Mouse (Mus musculus) neural tube, embryonic 15.5 days (tissue): ENCODE data around the gene Hist2h3b. TPM values are rescaled to one million over a fixed set of nuclear protein-coding genes. Genes with fewer than 3 reads are reported as not detected.
"Not testable (repeated sequence)": the region's sequence is repeated elsewhere in the genome, so short reads cannot be mapped to it uniquely, and the experiment has no call there.

Experiments used
- ATAC-seq: fragments of 200-750 bp; cut with Nextera tagmentation; 2 replicates; pipeline ENCODE4 v1.8.0; 2017; ENCODE audit warnings: mild to moderate bottlenecking, moderate TSS enrichment, moderate library complexity; ENCODE audit not compliant: low FRiP score
- H3K27ac ChIP-seq: fragments of 300-500 bp; sonication (generic); replicated peaks from 2 replicates; pipeline ENCODE4 v1.5.1; 2015; ENCODE audit warnings: mild to moderate bottlenecking, inconsistent platforms
- H3K27me3 ChIP-seq: fragments of 300-500 bp; sonication (generic); replicated peaks from 2 replicates; pipeline ENCODE4 v1.6.1; 2015; ENCODE audit warnings: inconsistent platforms
- H3K36me3 ChIP-seq: fragments of 300-500 bp; sonication (generic); 2 replicates; pipeline ENCODE4 v1.6.1; 2015; ENCODE audit warnings: inconsistent platforms
- H3K4me1 ChIP-seq: fragments of 300-500 bp; sonication (generic); 2 replicates; pipeline ENCODE4 v1.6.1; 2015; ENCODE audit warnings: inconsistent platforms
- H3K4me2 ChIP-seq: fragments of 300-500 bp; sonication (generic); 2 replicates; pipeline ENCODE4 v1.6.1; 2015; ENCODE audit warnings: inconsistent platforms, mild to moderate bottlenecking, moderate library complexity
- H3K4me3 ChIP-seq: fragments of 300-500 bp; sonication (generic); replicated peaks from 2 replicates; pipeline ENCODE4 v1.5.1; 2015; ENCODE audit warnings: mild to moderate bottlenecking, inconsistent platforms
- H3K9ac ChIP-seq: fragments of 300-500 bp; sonication (generic); replicated peaks from 2 replicates; pipeline ENCODE4 v1.6.1; 2015; ENCODE audit warnings: mild to moderate bottlenecking, inconsistent platforms
- H3K9me3 ChIP-seq: fragments of 300-500 bp; sonication (generic); replicated peaks from 2 replicates; pipeline ENCODE4 v1.6.1; 2016; ENCODE audit warnings: inconsistent platforms
- WGBS: fragments of 180-500 bp; shearing (Covaris S2); methylation state at CpG from one replicate; pipeline ENCODE4 v1.1.7; 2015; ENCODE audit warnings: mixed read lengths; 5-methylcytosine and 5-hydroxymethylcytosine counted together
- polyA plus RNA-seq: library from polyadenylated mRNA; unstranded; fragments of >200 nt; fragmentation: Nextera tagmentation; extraction: Ambion mirVana; gene quantifications from 2 replicates; pipeline ENCODE4 v1.2.1, GENCODE M21; 2015

Gene Hist2h3b
- polyA plus RNA-seq, 1 experiment from 2014 or later = 9.4 TPM

GRCm38 (mm10) chr3:96290727-96291126, 22.3 kb downstream of the Hist2h3b start:
- ATAC-seq, H3K9ac ChIP-seq, H3K9me3 ChIP-seq, H3K27me3 ChIP-seq, H3K36me3 ChIP-seq, H3K4me3 ChIP-seq, H3K27ac ChIP-seq, H3K4me2 ChIP-seq, H3K4me1 ChIP-seq: not testable (repeated sequence)
- WGBS = 97% methylated on average over 3 of the region's 3 CpGs

GRCm38 (mm10) chr3:96292641-96293040, 24.2 kb downstream of the Hist2h3b start:
- no peak overlapping the region for H3K27ac ChIP-seq
- WGBS = 63% methylated on average over 6 of the region's 6 CpGs
- no peak overlapping the region for H3K4me2 ChIP-seq
- no peaks in the 10 kb centered on the region for H3K4me1 ChIP-seq
- H3K4me3 ChIP-seq = no peak overlapping the region
- H3K27me3 ChIP-seq = no peaks in the 10 kb centered on the region
- no peaks in the 10 kb centered on the region for H3K9me3 ChIP-seq
- no peak for ATAC-seq
- H3K36me3 ChIP-seq = no peaks in the 10 kb centered on the region
- no peak overlapping the region for H3K9ac ChIP-seq

- no peak overlapping the region for H3K9ac ChIP-seq
- H3K9me3 ChIP-seq = no peaks in the 10 kb centered on the region
- H3K27me3 ChIP-seq = no peaks in the 10 kb centered on the region
- H3K27ac ChIP-seq = no peak overlapping the region
- no peak for ATAC-seq
- WGBS = 57% methylated on average over 5 of the region's 5 CpGs
- H3K4me3 ChIP-seq = no peak overlapping the region
- no peaks in the 10 kb centered on the region for H3K4me1 ChIP-seq
- no peaks in the 10 kb centered on the region for H3K36me3 ChIP-seq
- no peak overlapping the region for H3K4me2 ChIP-seq
Observed at GRCm38 (mm10) chr3:96293368-96293767, 24.9 kb downstream of the Hist2h3b start.

- no peaks in the 10 kb centered on the region for H3K27me3 ChIP-seq
- no peak within 1 kb of the TSS for H3K4me2 ChIP-seq
- no peak within 1 kb of the TSS for H3K27ac ChIP-seq
- H3K4me3 ChIP-seq = no peak within 1 kb of the TSS
- H3K9ac ChIP-seq = no peak within 1 kb of the TSS
- no peaks in the 10 kb centered on the region for H3K9me3 ChIP-seq
- no peak for ATAC-seq
- 89% methylated on average over 4 of the region's 4 CpGs for WGBS
- no peaks in the 10 kb centered on the region for H3K4me1 ChIP-seq
- no peaks in the 10 kb centered on the region for H3K36me3 ChIP-seq
Observed at GRCm38 (mm10) chr3:96293787-96294186, 25.3 kb downstream of the Hist2h3b start, which contains the start of gene Fcgr1. Fcgr1 (minus strand) TSS chr3:96293969.

GRCm38 (mm10) chr3:96298360-96298759, 29.9 kb downstream of the Hist2h3b start:
- no peak overlapping the region for H3K27ac ChIP-seq
- H3K4me1 ChIP-seq = no peaks in the 10 kb centered on the region
- H3K27me3 ChIP-seq = no peaks in the 10 kb centered on the region
- ATAC-seq = no peak
- H3K4me3 ChIP-seq = no peak overlapping the region
- H3K36me3 ChIP-seq = no peaks in the 10 kb centered on the region
- H3K4me2 ChIP-seq = no peak overlapping the region
- H3K9ac ChIP-seq = no peak overlapping the region
- H3K9me3 ChIP-seq = no peaks in the 10 kb centered on the region
- 90% methylated on average over 4 of the region's 4 CpGs for WGBS

- no peak for ATAC-seq
- WGBS = 97% methylated on average over 2 of the region's 2 CpGs
Observed at GRCm38 (mm10) chr3:96299562-96299961, 31.1 kb downstream of the Hist2h3b start.

GRCm38 (mm10) chr3:96300706-96301529, 32.5 kb downstream of the Hist2h3b start:
- Histone ChIP-seq H3K27ac (no peak overlapping the region), H3K9ac (no peak overlapping the region), H3K4me1 (no peaks in the 10 kb centered on the region), H3K4me3 (no peak overlapping the region), H3K36me3 (no peaks in the 10 kb centered on the region), H3K9me3 (no peaks in the 10 kb centered on the region), H3K27me3 (no peaks in the 10 kb centered on the region), H3K4me2 (peak overlapping the region; percentile 26)
- ATAC-seq = no peak
- WGBS = 74% methylated on average over 26 of the region's 26 CpGs

More at GRCm38 (mm10) chr3:96299562-96299961, 31.1 kb downstream of the Hist2h3b start:
- H3K27ac ChIP-seq = no peak overlapping the region
- no peaks in the 10 kb centered on the region for H3K9me3 ChIP-seq
- no peaks in the 10 kb centered on the region for H3K27me3 ChIP-seq
- H3K4me2 ChIP-seq = no peak overlapping the region
- H3K4me3 ChIP-seq = no peak overlapping the region
- H3K36me3 ChIP-seq = no peaks in the 10 kb centered on the region
- no peaks in the 10 kb centered on the region for H3K4me1 ChIP-seq
- no peak overlapping the region for H3K9ac ChIP-seq

- Histone ChIP-seq H3K9ac (no peak overlapping the region), H3K27me3 (no peaks in the 10 kb centered on the region), H3K4me3 (no peak overlapping the region), H3K36me3 (no peaks in the 10 kb centered on the region), H3K9me3 (no peaks in the 10 kb centered on the region), H3K4me1 (no peaks in the 10 kb centered on the region), H3K4me2 (no peak overlapping the region), H3K27ac (no peak overlapping the region)
- 83% methylated on average over 5 of the region's 5 CpGs for WGBS
- ATAC-seq = no peak
Observed at GRCm38 (mm10) chr3:96302076-96302475, 33.6 kb downstream of the Hist2h3b start.

- Histone ChIP-seq H3K27ac (no peak overlapping the region), H3K36me3 (no peaks in the 10 kb centered on the region), H3K27me3 (no peaks in the 10 kb centered on the region), H3K4me2 (no peak overlapping the region), H3K4me3 (no peak overlapping the region), H3K9ac (no peak overlapping the region), H3K4me1 (no peaks in the 10 kb centered on the region), H3K9me3 (no peaks in the 10 kb centered on the region)
- WGBS = 77% methylated on average over 9 of the region's 9 CpGs
- no peak for ATAC-seq
Observed at GRCm38 (mm10) chr3:96306506-96306905, 38.1 kb downstream of the Hist2h3b start.

- ATAC-seq = no peak
- Histone ChIP-seq H3K9ac (no peak overlapping the region), H3K27ac (no peak overlapping the region), H3K36me3 (no peaks in the 10 kb centered on the region), H3K4me1 (no peaks in the 10 kb centered on the region), H3K4me3 (no peak overlapping the region), H3K4me2 (no peak overlapping the region), H3K27me3 (no peaks in the 10 kb centered on the region), H3K9me3 (no peaks in the 10 kb centered on the region)
- 69% methylated on average over 3 of the region's 3 CpGs for WGBS
Observed at GRCm38 (mm10) chr3:96309441-96309840, 41.0 kb downstream of the Hist2h3b start.

GRCm38 (mm10) chr3:96312341-96313098, 44.1 kb downstream of the Hist2h3b start:
- Histone ChIP-seq H3K36me3 (no peaks in the 10 kb centered on the region), H3K9ac (no peak overlapping the region), H3K4me2 (no peak overlapping the region), H3K27me3 (no peaks in the 10 kb centered on the region), H3K27ac (no peak overlapping the region), H3K9me3 (no peaks in the 10 kb centered on the region), H3K4me1 (no peaks in the 10 kb centered on the region), H3K4me3 (no peak overlapping the region)
- ATAC-seq = no peak
- WGBS = 61% methylated on average over 8 of the region's 8 CpGs
